Mouse (Mus musculus) ovary, postnatal 36 days (tissue): ENCODE results near the gene Umps.

ENCODE experiments used
- DNase-seq: peaks from one replicate; pipeline ENCODE4 v3.0.0; 2022; ENCODE audit warnings: low spot score, mixed read lengths

The Umps gene

GRCm38 (mm10) chr16:33966538-33967282, at the start of gene Umps:
Gene Umps, minus strand, starts transcription at chr16:33967038.
- DNase-seq = peak; percentile 84

DNA sequence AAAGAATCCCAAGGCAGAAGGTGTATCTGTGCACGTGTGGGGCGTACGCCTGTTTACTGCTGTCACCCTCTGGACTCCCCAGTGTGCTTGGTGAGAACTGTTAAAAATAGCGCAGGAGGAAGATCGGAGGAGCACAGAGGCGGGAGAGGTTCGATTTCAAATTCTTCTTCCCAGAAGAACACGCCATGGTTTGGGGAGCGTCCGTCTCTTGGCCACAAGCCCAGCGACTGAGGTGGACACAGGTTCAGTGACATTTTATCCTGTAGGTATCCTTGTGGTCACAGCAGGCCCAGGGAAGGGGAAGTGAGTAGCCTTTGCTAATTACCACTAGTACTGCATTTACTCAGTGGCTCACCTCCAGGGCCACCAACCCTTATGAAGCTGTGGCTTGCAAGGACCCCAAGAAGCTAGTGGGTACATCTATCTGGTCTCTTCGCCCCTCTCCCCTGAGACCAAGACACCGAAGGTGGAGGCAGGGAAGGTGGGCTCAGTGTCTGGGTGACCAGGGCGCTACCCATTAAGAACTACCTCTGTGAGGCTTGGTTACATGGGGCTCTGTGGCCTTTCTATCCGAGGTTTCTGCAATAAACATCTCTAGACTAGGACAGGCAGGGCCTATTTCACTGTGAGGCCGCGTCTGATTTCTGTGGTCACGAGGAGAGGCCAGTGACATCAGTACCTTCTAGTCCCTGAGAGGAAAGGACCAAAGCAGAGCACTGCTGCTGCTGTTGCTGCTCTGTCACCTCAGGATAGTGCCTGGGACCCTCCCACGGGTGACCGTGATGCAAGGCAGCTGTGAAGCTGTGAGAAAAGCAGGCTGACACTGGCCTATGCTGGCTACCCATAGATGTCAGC, 45.4 kb upstream of the Umps start:
- no peak for DNase-seq

DNA sequence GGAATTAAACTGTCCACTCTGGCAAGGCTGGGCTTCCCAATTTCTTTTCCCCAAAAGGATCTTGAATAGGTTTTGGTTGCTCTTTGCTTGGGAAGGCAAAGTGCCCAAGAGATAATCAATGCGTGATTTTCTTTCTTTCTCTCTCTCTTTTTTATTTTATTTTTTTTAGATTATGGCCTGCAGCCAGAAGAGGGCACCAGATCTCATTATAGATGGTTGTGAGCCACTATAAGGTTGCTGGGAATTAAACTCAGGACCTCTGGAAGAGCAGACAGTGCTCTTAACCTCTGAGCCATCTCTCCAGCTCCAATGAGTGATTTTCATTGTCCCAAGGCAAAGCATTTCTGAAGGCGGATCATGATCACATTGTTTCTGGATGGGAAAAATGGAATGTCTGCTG, 42.7 kb upstream of the Umps start:
- DNase-seq = no peak

DNA sequence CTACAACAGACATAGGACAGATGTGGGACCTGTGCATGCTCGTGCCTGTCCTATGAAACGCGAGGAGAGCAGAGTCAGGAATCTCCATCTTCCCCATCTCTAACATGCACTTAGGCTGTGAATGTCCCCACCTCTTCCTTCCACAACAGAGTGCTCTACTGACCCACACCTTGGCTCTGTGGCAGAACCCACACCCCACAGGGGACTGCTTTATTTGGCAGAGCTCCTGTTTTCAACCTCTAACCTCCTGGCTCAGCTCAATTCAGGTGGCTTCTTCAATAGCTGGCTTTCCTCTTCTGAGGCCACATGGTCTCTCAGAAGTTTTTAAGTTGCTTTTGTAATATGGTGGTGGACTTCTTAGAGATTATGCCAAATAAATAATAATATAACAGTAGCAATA, 39.1 kb upstream of the Umps start:
- DNase-seq = no peak

DNA sequence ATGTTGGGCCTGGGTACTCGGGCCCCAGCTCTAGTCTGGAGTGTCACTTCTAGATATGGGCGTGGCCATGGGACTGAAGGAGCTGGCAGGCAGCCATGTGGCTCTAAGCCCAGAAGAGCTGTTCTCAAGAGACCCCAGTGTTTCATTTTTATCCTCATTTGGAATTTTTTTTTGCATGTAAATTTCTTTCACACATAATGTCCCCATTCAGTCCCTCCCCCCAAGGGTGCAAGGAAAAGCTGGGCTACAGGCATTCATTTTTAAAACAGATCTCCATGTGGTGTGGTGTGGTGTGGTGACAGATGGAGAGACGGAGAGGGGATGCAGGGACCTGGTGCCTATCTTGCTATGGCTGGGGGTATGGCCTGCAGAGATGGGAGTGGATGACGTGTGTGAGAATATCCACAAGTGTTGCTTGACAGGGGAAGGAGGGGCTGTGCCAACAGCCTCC, 37.3 kb upstream of the Umps start:
- DNase-seq = no peak

GRCm38 (mm10) chr16:34003566-34004127, 36.8 kb upstream of the Umps start:
- no peak for DNase-seq

DNA sequence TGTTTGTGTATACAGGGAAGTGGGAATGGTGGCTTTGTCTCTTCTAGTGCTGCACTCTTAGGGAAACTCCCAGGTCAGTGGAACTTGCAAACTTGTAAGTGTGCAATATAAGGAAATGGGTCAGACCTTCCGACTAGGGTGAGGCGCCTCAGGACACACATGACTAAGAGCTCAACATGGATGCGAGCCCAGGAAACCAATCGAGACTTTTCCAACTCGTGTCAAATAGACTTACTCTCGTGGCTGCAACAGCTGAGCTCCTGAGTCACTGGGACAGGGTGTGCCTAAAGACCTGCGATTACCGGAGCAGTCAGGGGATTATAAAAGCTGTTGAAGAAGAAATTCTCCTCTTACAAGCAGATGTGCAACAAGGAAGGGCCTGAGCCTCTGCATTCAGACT, 33.9 kb upstream of the Umps start:
- DNase-seq = no peak

DNA sequence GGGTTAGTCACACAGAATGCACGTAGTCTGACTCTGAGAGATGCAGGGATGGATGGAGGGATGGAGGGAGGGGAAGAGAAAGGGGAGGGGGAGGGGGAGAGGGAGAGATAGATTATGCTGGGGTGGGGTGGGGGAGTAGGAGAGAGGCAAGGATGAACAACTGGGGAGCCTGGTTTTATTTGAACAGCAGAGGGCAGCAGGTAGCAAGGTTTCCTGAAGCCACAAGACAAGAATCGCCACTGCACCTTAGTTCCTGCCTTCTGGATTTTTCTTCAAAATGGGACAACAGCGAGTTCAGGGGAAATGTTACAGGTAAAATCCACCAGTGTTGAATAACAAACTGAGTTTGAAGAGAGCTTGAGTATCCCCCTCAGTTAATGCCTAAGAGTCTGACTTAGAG, 32.5 kb upstream of the Umps start:
- peak; percentile 31 for DNase-seq

DNA sequence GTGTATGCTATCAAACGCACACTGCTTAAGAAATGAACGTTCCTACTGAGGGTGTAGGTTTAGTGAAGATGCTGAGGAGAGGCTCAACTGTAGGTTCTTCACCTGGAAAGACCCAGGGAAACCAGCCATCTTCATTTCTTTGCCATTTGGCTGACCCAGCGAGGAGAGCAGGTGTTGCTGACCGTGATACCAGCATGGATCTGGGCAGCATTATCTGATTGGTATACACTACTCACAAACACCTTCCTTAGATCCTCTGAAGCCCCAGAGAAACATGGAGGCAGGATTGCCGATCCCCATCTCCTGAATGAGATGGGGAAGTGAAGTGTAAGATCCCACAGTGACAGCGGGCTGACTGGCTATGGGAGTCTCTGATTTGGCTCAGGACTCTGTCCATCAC, 31.2 kb upstream of the Umps start:
- DNase-seq = no peak

DNA sequence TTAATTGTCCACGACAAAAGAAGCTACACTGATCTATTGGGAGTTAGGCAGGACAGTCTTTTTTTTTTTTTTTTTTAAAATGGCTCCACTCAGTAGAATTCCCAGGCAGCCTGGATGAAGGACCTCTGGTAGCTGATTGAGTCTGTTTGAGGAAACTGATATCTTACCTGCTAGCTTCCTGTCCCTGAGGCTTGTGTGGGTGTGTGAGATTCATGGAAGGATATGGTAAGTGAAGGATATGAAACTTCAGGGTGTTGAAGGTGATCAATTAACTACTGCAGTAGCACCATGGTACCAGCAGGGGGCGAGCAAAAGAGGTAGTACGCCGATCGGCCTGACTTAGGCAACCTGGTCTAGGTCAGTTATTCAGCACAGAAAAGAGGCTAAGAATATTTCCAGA, 29.2 kb upstream of the Umps start:
- peak; percentile 40 for DNase-seq

GRCm38 (mm10) chr16:33995496-33995895, 28.7 kb upstream of the Umps start:
- no peak for DNase-seq

DNA sequence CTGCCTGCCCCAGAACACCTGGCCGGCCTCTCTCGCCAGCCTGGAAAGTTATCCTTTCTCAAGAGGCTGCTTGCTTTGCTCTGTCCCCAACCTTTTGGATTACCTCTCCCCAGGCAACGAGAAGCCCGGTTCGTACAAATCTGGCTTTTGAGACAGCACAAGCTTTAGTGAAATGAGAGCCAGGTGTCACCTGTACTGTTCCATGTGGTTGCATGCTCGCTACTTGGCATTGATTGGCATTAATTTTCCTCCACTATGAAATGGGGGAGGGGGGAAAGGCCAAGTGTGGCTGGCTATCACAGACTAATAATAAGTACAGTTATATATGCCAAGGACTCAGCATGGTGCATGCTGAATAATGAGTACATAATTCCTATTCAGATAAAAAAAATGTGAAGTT, 27.5 kb upstream of the Umps start:
- no peak for DNase-seq

GRCm38 (mm10) chr16:33990712-33991111, 23.9 kb upstream of the Umps start:
- DNase-seq = no peak

GRCm38 (mm10) chr16:33989106-33989505, 22.3 kb upstream of the Umps start:
- DNase-seq = no peak

DNA sequence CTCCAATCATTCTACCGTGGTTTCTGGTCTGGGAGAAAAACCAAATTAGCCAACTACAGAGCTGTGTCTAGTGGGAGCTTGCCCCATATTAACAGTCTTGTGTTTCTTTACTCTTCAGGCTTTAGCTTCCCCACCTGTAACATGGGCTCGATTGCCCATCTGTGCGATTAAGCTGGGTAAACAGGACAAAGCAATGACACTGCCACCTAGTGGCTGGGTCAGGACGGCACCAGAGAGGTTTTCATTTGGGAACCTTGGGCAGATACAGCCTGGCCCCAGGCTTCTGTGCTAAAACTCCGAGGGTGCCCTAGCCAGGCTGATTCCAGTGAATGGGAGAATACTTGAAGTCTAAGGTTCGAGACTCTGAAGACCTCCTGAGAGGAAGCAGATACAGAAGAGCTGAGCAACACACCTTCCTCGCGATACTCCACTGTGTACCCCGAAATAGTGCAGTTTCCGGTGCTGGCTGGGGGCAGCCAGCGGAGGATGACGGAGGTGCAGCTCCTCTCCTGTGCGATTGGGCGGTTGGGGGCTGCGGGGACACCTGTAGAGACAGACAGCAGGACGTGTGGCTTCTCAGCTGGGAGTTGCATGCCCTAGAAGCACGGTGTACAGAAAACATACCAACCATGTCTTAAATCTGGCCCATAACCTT, 21.6 kb upstream of the Umps start:
- peak; percentile 47 for DNase-seq

GRCm38 (mm10) chr16:33986993-33987392, 20.2 kb upstream of the Umps start:
- no peak for DNase-seq

- DNase-seq = no peak
Measured at GRCm38 (mm10) chr16:33985372-33985771, 18.5 kb upstream of the Umps start.

- DNase-seq = no peak
Measured at GRCm38 (mm10) chr16:33983712-33984111, 16.9 kb upstream of the Umps start.

GRCm38 (mm10) chr16:33979855-33980254, 13.0 kb upstream of the Umps start:
- no peak for DNase-seq

GRCm38 (mm10) chr16:33967283-33967640, 424 bp upstream of the Umps start:
- DNase-seq = no peak

GRCm38 (mm10) chr16:33965878-33966537, 830 bp downstream of the Umps start:
- peak; percentile 29 for DNase-seq

- DNase-seq = no peak
Measured at GRCm38 (mm10) chr16:33963509-33963908, 3.3 kb downstream of the Umps start.
